Mouse (Mus musculus) liver, postnatal 0 days (tissue): ENCODE measurements around the gene Tacr1. TPM values are rescaled to one million over a fixed set of nuclear protein-coding genes. Genes with fewer than 3 reads are reported as not detected.

Source experiments
- ATAC-seq: fragments of 200-750 bp; cut with Nextera tagmentation; 2 replicates; pipeline ENCODE4 v1.8.0; 2017; ENCODE audit warnings: mild to moderate bottlenecking, moderate library complexity
- DNase-seq: peaks from one replicate; pipeline ENCODE4 v3.0.0-alpha.2; 2016
- H3K27ac ChIP-seq: fragments of 300-500 bp; sonication (generic); 2 replicates; pipeline ENCODE4 v1.5.1; 2014; ENCODE audit warnings: antibody characterized with exemption, moderate library complexity, mild to moderate bottlenecking, low read depth
- H3K27me3 ChIP-seq: fragments of 300-500 bp; sonication (generic); 2 replicates; pipeline ENCODE4 v1.6.1; 2014; ENCODE audit warnings: low read length, control low read depth, mixed read lengths; ENCODE audit not compliant: insufficient read depth
- H3K36me3 ChIP-seq: fragments of 300-500 bp; sonication (generic); replicated peaks from 2 replicates; pipeline ENCODE4 v1.6.1; 2014; ENCODE audit warnings: mild to moderate bottlenecking, control low read depth, low read length, moderate library complexity, mixed read lengths; ENCODE audit not compliant: insufficient read depth
- H3K4me1 ChIP-seq: fragments of 300-500 bp; sonication (generic); 2 replicates; pipeline ENCODE4 v1.6.1; 2014; ENCODE audit warnings: antibody characterized with exemption, mild to moderate bottlenecking, control low read depth; ENCODE audit not compliant: insufficient read depth
- H3K4me2 ChIP-seq: fragments of 300-500 bp; sonication (generic); 2 replicates; pipeline ENCODE4 v1.6.1; 2014; ENCODE audit warnings: low read depth, mild to moderate bottlenecking, low read length, moderate library complexity, mixed read lengths
- H3K4me3 ChIP-seq: fragments of 300-500 bp; sonication (generic); 2 replicates; pipeline ENCODE4 v1.5.1; 2014; ENCODE audit warnings: low read depth, low read length
- H3K9ac ChIP-seq: fragments of 300-500 bp; sonication (generic); replicated peaks from 2 replicates; pipeline ENCODE4 v1.6.1; 2014; ENCODE audit warnings: mild to moderate bottlenecking, moderate library complexity
- H3K9me3 ChIP-seq: fragments of 300-500 bp; sonication (generic); 2 replicates; pipeline ENCODE4 v1.6.1; 2016; ENCODE audit warnings: mild to moderate bottlenecking, control low read depth, low read length, mixed read lengths
- CTCF ChIP-seq: sonication (generic); IDR thresholded peaks from 2 replicates; pipeline ENCODE4 v1.5.1; 2016; ENCODE audit warnings: antibody characterized with exemption, low read depth
- EP300 ChIP-seq: IDR thresholded peaks from 2 replicates; pipeline ENCODE4 v1.6.1; 2016; ENCODE audit warnings: antibody characterized with exemption, low read depth, mild to moderate bottlenecking
- WGBS: fragments of 180-500 bp; shearing (Covaris S2); extraction: QIAGEN DNeasy Blood & Tissue Kit; methylation state at CpG from one replicate; pipeline ENCODE4 v1.1.7; 2014; ENCODE audit not compliant: insufficient replicate concordance; 5-methylcytosine and 5-hydroxymethylcytosine counted together
- polyA plus RNA-seq: library from polyadenylated mRNA; unstranded; fragments of >200 nt; fragmentation: Nextera tagmentation; extraction: Ambion mirVana; gene quantifications from 2 replicates; pipeline ENCODE4 v1.2.1, GENCODE M21; 2015

Gene Tacr1
- not detected in 2 replicates for polyA plus RNA-seq

DNA sequence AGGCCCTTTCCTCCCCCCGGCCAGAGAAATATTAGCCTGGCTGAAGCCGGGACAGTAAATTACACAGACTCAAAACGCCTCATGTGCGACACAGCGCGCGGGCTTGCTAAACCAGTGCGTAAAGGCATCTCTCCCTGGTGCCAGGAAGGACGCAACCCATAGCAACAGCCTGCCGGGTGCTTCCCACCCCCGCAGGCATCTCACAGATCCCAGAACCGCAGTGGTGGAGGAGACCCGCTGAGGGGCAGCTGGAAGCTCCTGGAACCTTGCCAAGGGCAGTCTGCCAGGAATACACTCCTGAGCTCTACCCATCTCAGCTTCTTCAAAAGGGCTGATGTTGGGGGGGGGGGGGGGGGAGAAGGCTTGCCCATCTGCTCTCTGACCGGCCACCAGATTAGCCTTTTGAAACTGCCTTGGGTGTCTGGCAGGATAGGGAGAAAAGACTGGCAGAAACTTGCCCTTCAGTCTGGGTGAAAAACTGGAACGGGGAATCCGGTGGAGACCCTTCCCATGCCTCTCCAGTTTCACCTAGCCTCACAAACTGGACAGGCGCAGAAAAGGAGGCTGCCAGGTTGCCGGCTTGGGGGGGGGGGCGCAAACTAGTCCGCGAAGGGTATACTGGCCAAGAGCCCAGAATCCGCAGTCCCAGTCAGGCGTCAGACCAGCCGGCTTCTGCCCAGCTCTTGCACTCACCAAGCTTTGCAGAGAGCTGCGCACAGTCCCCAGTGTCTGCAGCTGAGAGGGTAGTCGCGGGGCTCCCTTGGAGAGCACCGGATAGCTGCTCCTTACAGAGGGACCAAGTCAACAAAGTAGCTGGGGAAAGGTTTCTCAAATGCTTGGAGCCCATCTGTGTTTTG lies at the start of gene Tacr1:
Gene Tacr1, plus strand, starts transcription at position 740 of the 857 bp plus-strand sequence.
- no peak for ATAC-seq
- H3K4me3 ChIP-seq, result no peak within 1 kb of the TSS
- H3K4me1 ChIP-seq, result no peaks in the 10 kb centered on the region
- peaks cover 34% of the 10 kb centered on the region for H3K27me3 ChIP-seq
- no peak within 1 kb of the TSS for H3K9ac ChIP-seq
- 2% methylated on average over 27 of the region's 28 CpGs for WGBS
- no peak within 1 kb of the TSS for H3K27ac ChIP-seq
- no peaks in the 10 kb centered on the region for H3K9me3 ChIP-seq
- TF ChIP-seq EP300, result no peak
- TF ChIP-seq CTCF, result no peak
- no peak within 1 kb of the TSS for H3K4me2 ChIP-seq
- DNase-seq, result no peak
- no peaks in the 10 kb centered on the region for H3K36me3 ChIP-seq

DNA sequence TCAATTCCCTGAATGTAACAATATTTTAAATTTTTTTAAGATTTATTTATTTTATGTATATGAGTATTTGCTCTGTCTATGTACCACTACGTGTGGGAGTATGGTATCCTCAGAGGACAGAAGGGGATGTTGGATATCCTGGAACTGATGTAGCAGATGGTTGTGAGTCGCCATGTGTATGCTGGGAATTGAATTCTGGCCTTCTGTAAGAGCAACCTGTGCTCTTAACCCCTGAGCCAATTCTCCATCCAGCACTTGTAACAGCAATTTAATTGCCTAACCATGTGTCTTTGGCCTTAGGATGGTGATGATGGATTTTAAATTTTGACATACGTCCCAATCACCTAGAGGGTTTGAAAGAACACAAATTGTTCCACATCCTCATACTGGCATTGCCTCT lies 26.0 kb upstream of the Tacr1 start:
- H3K4me1 ChIP-seq, result no peaks in the 10 kb centered on the region

GRCm38 (mm10) chr6:82383556-82383955 lies 18.6 kb upstream of the Tacr1 start:
- ATAC-seq, result no peak
- no peaks in the 10 kb centered on the region for H3K4me1 ChIP-seq

More for the DNA sequence above, 26.0 kb upstream of the Tacr1 start:
- Histone ChIP-seq H3K36me3 (no peaks in the 10 kb centered on the region), H3K9me3 (no peaks in the 10 kb centered on the region), H3K4me2 (no peak overlapping the region), H3K27ac (no peak overlapping the region), H3K4me3 (no peak overlapping the region), H3K9ac (no peak overlapping the region), H3K27me3 (no peaks in the 10 kb centered on the region)
- TF ChIP-seq CTCF (no peak), EP300 (no peak)
- no peak for DNase-seq
- 76% methylated on average over 3 of the region's 3 CpGs for WGBS
- ATAC-seq, result no peak

GRCm38 (mm10) chr6:82402501-82403495 lies 664 bp downstream of the Tacr1 start:
- Histone ChIP-seq H3K4me1 (no peaks in the 10 kb centered on the region), H3K4me2 (no peak overlapping the region), H3K4me3 (no peak overlapping the region), H3K36me3 (no peaks in the 10 kb centered on the region), H3K9me3 (no peaks in the 10 kb centered on the region), H3K27me3 (peaks cover 34% of the 10 kb centered on the region), H3K27ac (no peak overlapping the region), H3K9ac (no peak overlapping the region)
- TF ChIP-seq EP300 (no peak), CTCF (no peak)
- DNase-seq (no peak), ATAC-seq (no peak)
- 4% methylated on average over 34 of the region's 34 CpGs for WGBS

More at GRCm38 (mm10) chr6:82383556-82383955, 18.6 kb upstream of the Tacr1 start:
- Histone ChIP-seq H3K9me3 (no peaks in the 10 kb centered on the region; the same call in 1 of the 2 replicates), H3K36me3 (no peaks in the 10 kb centered on the region), H3K4me2 (no peak overlapping the region), H3K27me3 (no peaks in the 10 kb centered on the region), H3K9ac (no peak overlapping the region), H3K27ac (no peak overlapping the region), H3K4me3 (no peak overlapping the region)
- TF ChIP-seq EP300 (no peak), CTCF (no peak)
- WGBS, result 74% methylated on average over 5 of the region's 5 CpGs
- DNase-seq, result no peak

- Histone ChIP-seq H3K9ac (no peak overlapping the region), H3K9me3 (no peaks in the 10 kb centered on the region), H3K27ac (no peak overlapping the region), H3K4me1 (no peaks in the 10 kb centered on the region), H3K4me2 (no peak overlapping the region), H3K27me3 (no peaks in the 10 kb centered on the region), H3K4me3 (no peak overlapping the region), H3K36me3 (no peaks in the 10 kb centered on the region)
- DNase-seq (no peak), ATAC-seq (no peak)
- TF ChIP-seq EP300 (no peak), CTCF (peak; percentile 21; the same call in 1 of the 2 replicates)
- 65% methylated on average over 6 of the region's 6 CpGs for WGBS
Observed at GRCm38 (mm10) chr6:82418367-82418766, 16.2 kb downstream of the Tacr1 start.

GRCm38 (mm10) chr6:82420222-82420621 lies 18.1 kb downstream of the Tacr1 start:
- Histone ChIP-seq H3K4me1 (no peaks in the 10 kb centered on the region), H3K4me3 (no peak overlapping the region), H3K27me3 (no peaks in the 10 kb centered on the region), H3K27ac (no peak overlapping the region), H3K36me3 (no peaks in the 10 kb centered on the region), H3K4me2 (no peak overlapping the region), H3K9ac (no peak overlapping the region), H3K9me3 (no peaks in the 10 kb centered on the region)
- DNase-seq (no peak), ATAC-seq (no peak)
- WGBS, result 45% methylated on average over 4 of the region's 4 CpGs
- TF ChIP-seq CTCF (no peak), EP300 (no peak)
